Mouse (Mus musculus) kidney, embryonic 14.5 days (tissue): Measurements from ENCODE around the gene Plcg2. TPM values are rescaled to one million over a fixed set of nuclear protein-coding genes. Genes with fewer than 3 reads are reported as not detected.
A peak's percentile ranks its signal among the peaks of the same experiment; 100 is the strongest.

ENCODE experiments used
- ATAC-seq: fragments of 200-750 bp; cut with Nextera tagmentation; 2 replicates; pipeline ENCODE4 v1.8.0; 2017; ENCODE audit warnings: moderate number of reproducible peaks, mild to moderate bottlenecking, moderate TSS enrichment, moderate library complexity; ENCODE audit not compliant: low FRiP score, low TSS enrichment
- H3K27ac ChIP-seq: fragments of 300-500 bp; sonication (generic); 2 replicates; pipeline ENCODE4 v1.5.1; 2014; ENCODE audit warnings: low read depth, mild to moderate bottlenecking, low read length, moderate library complexity, mixed read lengths
- H3K27me3 ChIP-seq: fragments of 300-500 bp; sonication (generic); 2 replicates; pipeline ENCODE4 v1.6.1; 2014; ENCODE audit warnings: mild to moderate bottlenecking, low read length; ENCODE audit not compliant: control insufficient read depth, insufficient read depth
- H3K36me3 ChIP-seq: fragments of 300-500 bp; sonication (generic); 2 replicates; pipeline ENCODE4 v1.6.1; 2014; ENCODE audit warnings: low read length, mixed read lengths; ENCODE audit not compliant: control insufficient read depth, insufficient read depth
- H3K4me1 ChIP-seq: fragments of 300-500 bp; sonication (generic); 2 replicates; pipeline ENCODE4 v1.6.1; 2014; ENCODE audit warnings: low read length, mixed read lengths; ENCODE audit not compliant: control insufficient read depth, insufficient read depth
- H3K4me2 ChIP-seq: fragments of 300-500 bp; sonication (generic); replicated peaks from 2 replicates; pipeline ENCODE4 v1.6.1; 2014; ENCODE audit warnings: low read depth, mild to moderate bottlenecking, low read length
- H3K4me3 ChIP-seq: fragments of 300-500 bp; sonication (generic); 2 replicates; pipeline ENCODE4 v1.5.1; 2014; ENCODE audit warnings: mild to moderate bottlenecking, low read length
- H3K9ac ChIP-seq: fragments of 300-500 bp; sonication (generic); 2 replicates; pipeline ENCODE4 v1.6.1; 2014; ENCODE audit warnings: low read depth, mild to moderate bottlenecking, low read length, moderate library complexity
- H3K9me3 ChIP-seq: fragments of 300-500 bp; sonication (generic); 2 replicates; pipeline ENCODE4 v1.6.1; 2016; ENCODE audit warnings: low read length; ENCODE audit not compliant: control insufficient read depth
- WGBS: fragments of 180-500 bp; shearing (Covaris S2); extraction: QIAGEN DNeasy Blood & Tissue Kit; methylation state at CpG from one replicate; pipeline ENCODE4 v1.1.7; 2014; 5-methylcytosine and 5-hydroxymethylcytosine counted together
- polyA plus RNA-seq: library from polyadenylated mRNA; unstranded; fragments of >200 nt; fragmentation: Nextera tagmentation; extraction: Ambion mirVana; gene quantifications from 2 replicates; pipeline ENCODE4 v1.2.1, GENCODE M21; 2014

The Plcg2 gene
- polyA plus RNA-seq, 1 experiment from 2014 or later, result 5.0 TPM

DNA sequence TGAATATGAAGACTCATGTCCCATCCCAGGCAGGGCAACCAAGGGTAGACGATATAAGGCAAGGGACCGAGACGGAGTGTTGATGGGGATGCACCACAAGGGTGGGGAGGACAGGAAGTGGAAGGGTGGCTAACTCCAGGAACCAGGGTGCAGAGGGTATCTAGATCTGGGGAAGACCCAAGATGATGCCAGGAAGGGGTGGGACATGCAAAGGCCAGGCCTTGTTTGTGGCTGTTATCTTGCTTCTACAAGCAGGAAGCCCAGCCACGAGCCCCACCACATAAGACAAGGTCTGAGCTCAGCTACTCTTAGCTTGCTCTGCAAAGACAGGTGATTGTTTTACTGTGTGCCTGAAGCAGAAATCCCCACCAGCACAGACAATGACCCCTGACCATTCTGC is 50.4 kb downstream of the Plcg2 start:
- H3K36me3 ChIP-seq, result no peaks in the 10 kb centered on the region
- no peak for ATAC-seq
- WGBS, result 88% methylated on average over 4 of the region's 4 CpGs
- no peak overlapping the region for H3K9ac ChIP-seq
- no peak overlapping the region for H3K4me3 ChIP-seq
- no peaks in the 10 kb centered on the region for H3K27me3 ChIP-seq
- H3K27ac ChIP-seq, result no peak overlapping the region
- no peaks in the 10 kb centered on the region for H3K4me1 ChIP-seq
- H3K4me2 ChIP-seq, result no peak overlapping the region
- no peaks in the 10 kb centered on the region for H3K9me3 ChIP-seq

DNA sequence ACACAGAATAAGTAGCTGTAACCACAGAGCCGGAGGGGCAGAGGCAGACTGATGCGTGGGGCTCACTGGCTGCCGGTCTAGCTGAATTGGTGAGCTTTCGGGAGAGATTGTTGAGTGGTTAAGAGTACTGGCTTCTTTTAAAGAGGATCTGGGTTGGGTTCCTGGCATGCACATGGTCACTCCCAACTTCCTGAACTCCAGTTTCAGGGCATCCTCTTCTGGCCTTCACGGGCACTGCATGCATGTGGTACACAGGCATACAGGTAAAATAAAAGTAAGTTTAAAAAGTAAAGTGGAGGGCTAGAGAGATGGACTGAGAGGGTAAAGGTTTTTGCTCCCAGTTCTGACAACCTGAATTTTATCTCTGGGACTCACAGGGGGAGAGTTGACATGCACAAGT is 52.4 kb downstream of the Plcg2 start:
- Histone ChIP-seq H3K27ac (no peak overlapping the region), H3K27me3 (no peaks in the 10 kb centered on the region), H3K4me2 (no peak overlapping the region), H3K36me3 (no peaks in the 10 kb centered on the region), H3K4me1 (no peaks in the 10 kb centered on the region), H3K4me3 (no peak overlapping the region), H3K9me3 (no peaks in the 10 kb centered on the region), H3K9ac (no peak overlapping the region)
- no peak for ATAC-seq
- WGBS, result 90% methylated on average over 5 of the region's 5 CpGs

DNA sequence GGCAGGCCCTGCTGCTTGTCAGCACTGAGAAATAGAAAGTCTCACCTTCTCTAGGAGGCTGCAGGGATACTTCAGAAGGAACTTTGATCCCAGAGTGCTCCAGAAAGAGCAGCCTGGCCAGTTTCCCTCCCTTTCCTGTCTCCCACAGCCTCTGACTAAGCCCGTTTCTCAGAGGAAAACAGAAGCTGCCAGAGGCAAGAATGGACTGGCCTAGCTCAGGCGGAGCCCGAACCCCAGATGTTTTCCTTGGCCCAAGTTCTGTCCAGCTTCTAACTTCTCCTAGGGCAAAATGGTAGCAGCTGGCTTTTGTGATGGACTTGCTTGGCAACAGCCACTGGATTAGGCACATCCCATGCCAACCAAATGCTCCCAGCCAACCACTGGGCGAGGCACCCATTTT is 62.9 kb downstream of the Plcg2 start:
- WGBS, result 63% methylated on average over 4 of the region's 4 CpGs
- no peak overlapping the region for H3K27ac ChIP-seq
- no peaks in the 10 kb centered on the region; the same call in 1 of the 2 replicates for H3K27me3 ChIP-seq
- no peak overlapping the region for H3K4me2 ChIP-seq
- no peak for ATAC-seq
- H3K9me3 ChIP-seq, result no peaks in the 10 kb centered on the region
- no peaks in the 10 kb centered on the region for H3K36me3 ChIP-seq
- H3K9ac ChIP-seq, result no peak overlapping the region
- no peak overlapping the region for H3K4me3 ChIP-seq
- H3K4me1 ChIP-seq, result 0 out of 2 replicates have a peak, but pooled peaks cover 5% of the 10 kb centered on the region

- WGBS, result 19% methylated on average over 17 of the region's 17 CpGs
- no peaks in the 10 kb centered on the region for H3K9me3 ChIP-seq
- no peaks in the 10 kb centered on the region; the same call in 1 of the 2 replicates for H3K27me3 ChIP-seq
- 0 out of 2 replicates have a peak, but pooled peaks cover 5% of the 10 kb centered on the region for H3K4me1 ChIP-seq
- peak; percentile 59; the same call in 1 of the 2 replicates for ATAC-seq
- H3K36me3 ChIP-seq, result no peaks in the 10 kb centered on the region
- no peak overlapping the region for H3K9ac ChIP-seq
- peak overlapping the region; percentile 25 for H3K4me3 ChIP-seq
- peak overlapping the region; percentile 38 for H3K4me2 ChIP-seq
- no peak overlapping the region for H3K27ac ChIP-seq
Measured at GRCm38 (mm10) chr8:117561735-117562361, 63.8 kb downstream of the Plcg2 start.

- ATAC-seq, result 0 out of 2 replicates have a peak, but pooled peaks have one; percentile 10
- peak overlapping the region; percentile 38; the same call in 1 of the 2 replicates for H3K4me2 ChIP-seq
- H3K4me1 ChIP-seq, result 0 out of 2 replicates have a peak, but pooled peaks cover 5% of the 10 kb centered on the region
- no peaks in the 10 kb centered on the region; the same call in 1 of the 2 replicates for H3K27me3 ChIP-seq
- H3K27ac ChIP-seq, result no peak overlapping the region
- H3K36me3 ChIP-seq, result no peaks in the 10 kb centered on the region
- H3K4me3 ChIP-seq, result peak overlapping the region; percentile 25
- H3K9me3 ChIP-seq, result no peaks in the 10 kb centered on the region
- 40% methylated on average over 16 of the region's 16 CpGs for WGBS
- no peak overlapping the region for H3K9ac ChIP-seq
Measured at GRCm38 (mm10) chr8:117562445-117563014, 64.4 kb downstream of the Plcg2 start.

DNA sequence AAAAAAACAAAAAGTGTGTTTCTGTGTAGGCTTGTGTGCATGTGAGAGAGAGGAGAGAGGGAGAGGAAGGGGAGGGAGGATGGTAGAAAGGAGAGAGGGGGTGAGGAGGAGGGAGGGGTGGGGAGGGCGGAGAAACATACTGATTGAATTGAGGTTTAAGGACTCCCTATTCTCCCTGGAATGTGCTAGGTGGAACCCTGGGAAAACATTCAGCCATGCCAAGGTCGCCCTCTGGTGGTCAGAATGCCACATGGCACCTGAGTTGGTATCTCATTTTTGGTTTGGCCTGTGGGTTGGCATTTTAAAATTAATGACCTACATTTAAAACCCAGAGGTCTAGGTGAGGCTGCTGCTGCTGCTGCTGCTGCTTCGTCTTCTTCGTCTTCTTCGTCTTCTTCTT is 71.3 kb downstream of the Plcg2 start:
- H3K27ac ChIP-seq, result no peak overlapping the region
- H3K4me3 ChIP-seq, result no peak overlapping the region
- no peak overlapping the region for H3K4me2 ChIP-seq
- H3K4me1 ChIP-seq, result no peaks in the 10 kb centered on the region
- H3K9ac ChIP-seq, result no peak overlapping the region
- H3K36me3 ChIP-seq, result no peaks in the 10 kb centered on the region
- no peaks in the 10 kb centered on the region for H3K9me3 ChIP-seq
- no peaks in the 10 kb centered on the region for H3K27me3 ChIP-seq
- peak; percentile 55 for ATAC-seq
- 26% methylated on average over 5 of the region's 5 CpGs for WGBS

GRCm38 (mm10) chr8:117576291-117576785 is 78.2 kb downstream of the Plcg2 start:
- no peak overlapping the region for H3K4me2 ChIP-seq
- H3K9ac ChIP-seq, result no peak overlapping the region
- no peaks in the 10 kb centered on the region for H3K9me3 ChIP-seq
- no peak overlapping the region for H3K4me3 ChIP-seq
- no peak overlapping the region for H3K27ac ChIP-seq
- no peaks in the 10 kb centered on the region for H3K36me3 ChIP-seq
- no peak for ATAC-seq
- H3K4me1 ChIP-seq, result no peaks in the 10 kb centered on the region
- 66% methylated on average over 9 of the region's 9 CpGs for WGBS
- H3K27me3 ChIP-seq, result no peaks in the 10 kb centered on the region

DNA sequence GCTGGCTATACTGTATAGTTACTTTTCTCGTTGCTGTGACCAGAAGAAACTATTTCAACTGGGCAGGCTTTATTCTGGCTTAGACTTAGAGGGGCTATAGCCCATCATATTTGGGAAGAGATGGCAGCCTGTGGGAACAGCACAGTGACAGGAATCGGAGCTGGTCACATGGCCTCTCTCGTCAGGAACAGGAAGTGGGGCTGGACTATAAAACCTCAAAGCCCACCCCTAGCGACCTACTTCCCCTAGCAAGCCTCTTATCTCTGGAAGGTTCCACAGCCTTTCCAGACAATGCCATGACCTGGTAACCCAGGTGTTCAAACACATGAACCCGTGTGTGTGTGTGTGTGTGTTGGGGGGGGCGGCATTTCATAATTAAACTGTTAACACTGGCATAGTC is 79.0 kb downstream of the Plcg2 start:
- Histone ChIP-seq H3K27me3 (no peaks in the 10 kb centered on the region), H3K27ac (no peak overlapping the region), H3K4me2 (no peak overlapping the region), H3K4me1 (no peaks in the 10 kb centered on the region), H3K4me3 (no peak overlapping the region), H3K36me3 (no peaks in the 10 kb centered on the region), H3K9ac (no peak overlapping the region), H3K9me3 (no peaks in the 10 kb centered on the region)
- no peak for ATAC-seq
- 80% methylated on average over 6 of the region's 6 CpGs for WGBS

DNA sequence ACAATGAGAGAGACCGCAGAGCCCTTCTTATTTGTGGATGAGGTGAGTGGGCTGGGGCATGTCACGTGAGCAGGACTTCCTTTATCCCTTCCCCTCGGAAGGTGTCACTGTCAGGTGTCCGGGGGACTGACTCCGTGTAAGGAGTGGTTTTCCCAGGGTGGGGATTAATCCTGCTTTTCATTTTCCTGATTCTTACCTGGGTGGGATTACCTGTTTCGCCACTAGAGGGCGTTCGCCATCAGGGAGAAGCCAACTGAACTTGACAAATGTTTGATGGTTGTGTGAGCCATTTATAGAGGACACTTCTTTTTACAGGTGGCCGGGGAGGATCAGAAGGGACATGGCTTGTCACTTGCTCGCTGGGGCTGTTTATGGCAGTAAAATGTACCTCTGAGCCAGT is 79.8 kb downstream of the Plcg2 start:
- Histone ChIP-seq H3K4me1 (no peaks in the 10 kb centered on the region), H3K36me3 (no peaks in the 10 kb centered on the region), H3K4me2 (no peak overlapping the region), H3K9ac (no peak overlapping the region), H3K9me3 (no peaks in the 10 kb centered on the region), H3K27me3 (no peaks in the 10 kb centered on the region), H3K4me3 (no peak overlapping the region), H3K27ac (no peak overlapping the region)
- ATAC-seq, result no peak
- WGBS, result 64% methylated on average over 10 of the region's 10 CpGs
